Mouse (Mus musculus): ENCODE results near the gene Cdh23. TPM values are rescaled to one million over a fixed set of nuclear protein-coding genes. Genes with fewer than 3 reads are reported as not detected.

Cdh23 gene
- polyA plus RNA-seq, 1 experiment: 0.19 TPM

DNA sequence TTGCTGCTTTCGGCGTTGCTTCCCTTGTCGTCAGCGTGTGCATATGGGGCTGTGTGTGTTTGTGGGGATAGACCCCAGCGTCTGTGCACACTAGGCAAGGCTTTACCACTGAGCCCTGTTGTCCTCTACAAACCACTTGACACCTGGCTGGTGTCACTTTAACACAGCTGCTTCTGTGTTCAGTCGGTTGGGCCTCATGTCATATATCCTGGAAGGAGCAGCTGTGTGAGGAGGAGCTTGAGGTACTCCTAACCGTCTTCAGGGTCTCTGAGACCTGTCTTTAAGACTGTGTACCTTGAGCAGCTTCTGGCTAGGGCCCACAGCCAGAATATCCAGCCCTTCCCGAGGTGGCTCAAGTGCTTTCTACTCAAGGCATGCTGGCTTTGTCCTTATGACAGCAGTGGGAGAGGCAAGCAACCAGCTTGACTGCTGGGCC lies 411.6 kb downstream of the Cdh23 start:
- TF ChIP-seq FOSL1 (IDR thresholded peaks at IDR 0.05; ENCODE audit: insufficient read depth, low read length, poor library complexity, severe bottlenecking) (no peak), USF1 (IDR thresholded peaks at IDR 0.05; ENCODE audit: low read depth) (no peak), MYOG (IDR thresholded peaks at IDR 0.05; ENCODE audit: control insufficient read depth, extremely low read depth, insufficient read length) (no peak), CTCF (IDR thresholded peaks at IDR 0.05; ENCODE audit: control insufficient read depth, insufficient read depth, insufficient read length) (no peak), CEBPB (IDR thresholded peaks at IDR 0.05; ENCODE audit: low read depth) (no peak), MAX (IDR thresholded peaks at IDR 0.05) (no peak), MYOD1 (IDR thresholded peaks at IDR 0.05; ENCODE audit: control insufficient read depth, insufficient read length, low read depth) (no peak)
- no peaks in the 10 kb centered on the region for H3K27me3 ChIP-seq (ENCODE audit: control insufficient read depth, insufficient read depth, insufficient read length)

DNA sequence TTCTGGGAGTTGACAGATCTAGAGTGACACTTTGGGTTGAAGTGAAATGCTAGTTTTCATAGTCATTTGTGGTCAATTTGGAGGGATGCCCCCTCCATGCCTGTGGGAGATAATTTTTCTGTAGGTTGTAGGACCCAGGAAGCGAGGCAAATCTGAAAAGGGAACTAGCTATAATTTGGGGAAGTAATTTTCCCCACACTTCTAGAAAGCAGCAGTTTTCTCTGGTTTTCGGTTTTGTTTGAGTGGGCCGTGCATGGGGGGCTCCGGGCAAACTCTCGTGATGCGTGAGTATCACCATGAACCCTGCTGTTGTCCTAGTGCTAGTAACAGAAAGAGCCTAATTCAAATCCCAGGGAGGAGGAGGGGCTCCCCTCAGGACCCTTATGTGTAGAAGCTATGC lies 412.0 kb downstream of the Cdh23 start:
- TF ChIP-seq MAX (IDR thresholded peaks at IDR 0.05): no peak
- no peak for TF ChIP-seq MYOD1 (IDR thresholded peaks at IDR 0.05; ENCODE audit: control insufficient read depth, insufficient read length, low read depth)
- no peak for TF ChIP-seq CTCF (IDR thresholded peaks at IDR 0.05; ENCODE audit: control insufficient read depth, insufficient read depth, insufficient read length)
- TF ChIP-seq MYOG (IDR thresholded peaks at IDR 0.05; ENCODE audit: control insufficient read depth, extremely low read depth, insufficient read length): no peak
- Histone ChIP-seq H3K27me3 (ENCODE audit: control insufficient read depth, insufficient read depth, insufficient read length) (no peaks in the 10 kb centered on the region), H3K79me3 (ENCODE audit: low read depth) (peaks cover 98% of the 10 kb centered on the region), H3ac (ENCODE audit: control insufficient read depth, insufficient read length, low read depth) (no peak overlapping the region), H3K79me2 (ENCODE audit: control insufficient read depth, insufficient read depth) (peaks cover 100% of the 10 kb centered on the region), H3K36me3 (ENCODE audit: control insufficient read depth, insufficient read depth) (peaks cover 24% of the 10 kb centered on the region), H3K4me3 (ENCODE audit: insufficient read depth, poor library complexity, severe bottlenecking) (no peak overlapping the region)

More for the DNA sequence above, 411.6 kb downstream of the Cdh23 start:
- H3K79me3 ChIP-seq (ENCODE audit: low read depth): peaks cover 98% of the 10 kb centered on the region
- no peak overlapping the region for H3K4me3 ChIP-seq (ENCODE audit: insufficient read depth, poor library complexity, severe bottlenecking)
- peaks cover 24% of the 10 kb centered on the region for H3K36me3 ChIP-seq (ENCODE audit: control insufficient read depth, insufficient read depth)
- peaks cover 100% of the 10 kb centered on the region for H3K79me2 ChIP-seq (ENCODE audit: control insufficient read depth, insufficient read depth)
- H3ac ChIP-seq (ENCODE audit: control insufficient read depth, insufficient read length, low read depth): no peak overlapping the region

DNA sequence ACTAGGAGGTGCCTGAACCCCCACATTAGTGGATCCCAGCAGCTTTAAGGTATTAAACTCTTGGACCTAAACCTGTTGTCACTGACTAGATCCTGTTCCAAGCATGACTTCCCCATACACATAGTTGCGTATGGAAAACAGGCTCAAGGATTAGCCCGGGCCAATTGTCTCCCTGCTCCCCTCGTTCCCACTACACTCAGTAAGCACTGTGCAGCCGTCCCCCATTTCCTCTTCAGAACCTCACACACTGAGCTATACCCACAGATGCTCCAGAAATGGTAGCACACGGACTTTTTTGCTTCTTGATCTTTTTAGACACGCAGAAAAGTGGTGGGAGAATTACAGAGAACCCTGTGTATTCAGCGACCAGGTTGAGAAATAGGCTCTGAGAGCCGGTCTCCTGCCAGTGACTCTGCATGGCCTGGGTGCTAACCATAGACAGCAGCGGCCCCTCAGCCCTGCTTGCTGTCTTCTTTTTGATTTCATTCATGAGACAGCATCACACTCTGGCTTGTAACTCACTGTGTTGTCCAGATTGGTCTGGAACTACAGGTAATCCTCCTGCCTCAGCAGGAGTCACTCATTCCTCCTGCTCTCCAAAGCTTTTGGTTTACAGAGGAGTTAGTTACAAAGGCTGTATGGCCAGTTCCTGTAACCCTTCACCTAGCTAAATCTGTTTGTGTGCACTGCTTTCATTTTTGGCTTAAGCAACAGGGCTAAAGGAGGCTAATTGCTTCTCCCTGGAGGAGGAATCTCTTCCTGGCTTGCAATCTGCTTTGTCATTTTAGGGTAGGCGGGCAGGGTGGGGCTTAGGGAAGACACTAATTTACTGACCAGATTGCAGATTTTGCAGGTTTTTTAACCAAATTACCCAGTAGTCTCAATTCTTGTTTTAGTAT lies 413.9 kb downstream of the Cdh23 start:
- H3K36me3 ChIP-seq (ENCODE audit: control insufficient read depth, insufficient read depth): peaks cover 27% of the 10 kb centered on the region
- H3K4me3 ChIP-seq (ENCODE audit: insufficient read depth, poor library complexity, severe bottlenecking): no peak overlapping the region
- H3ac ChIP-seq (ENCODE audit: control insufficient read depth, insufficient read length, low read depth): no peak overlapping the region
- H3K27me3 ChIP-seq (ENCODE audit: control insufficient read depth, insufficient read depth, insufficient read length): no peaks in the 10 kb centered on the region
- TF ChIP-seq FOSL1 (IDR thresholded peaks at IDR 0.05; ENCODE audit: insufficient read depth, low read length, poor library complexity, severe bottlenecking) (no peak), MYOD1 (IDR thresholded peaks at IDR 0.05; ENCODE audit: control insufficient read depth, insufficient read length, low read depth) (no peak), USF1 (IDR thresholded peaks at IDR 0.05; ENCODE audit: low read depth) (no peak), MYOG (IDR thresholded peaks at IDR 0.05; ENCODE audit: control insufficient read depth, extremely low read depth, insufficient read length) (no peak), CTCF (IDR thresholded peaks at IDR 0.05; ENCODE audit: control insufficient read depth, insufficient read depth, insufficient read length) (no peak)
- H3K79me2 ChIP-seq (ENCODE audit: control insufficient read depth, insufficient read depth): peaks cover 100% of the 10 kb centered on the region
- peaks cover 95% of the 10 kb centered on the region for H3K79me3 ChIP-seq (ENCODE audit: low read depth)

DNA sequence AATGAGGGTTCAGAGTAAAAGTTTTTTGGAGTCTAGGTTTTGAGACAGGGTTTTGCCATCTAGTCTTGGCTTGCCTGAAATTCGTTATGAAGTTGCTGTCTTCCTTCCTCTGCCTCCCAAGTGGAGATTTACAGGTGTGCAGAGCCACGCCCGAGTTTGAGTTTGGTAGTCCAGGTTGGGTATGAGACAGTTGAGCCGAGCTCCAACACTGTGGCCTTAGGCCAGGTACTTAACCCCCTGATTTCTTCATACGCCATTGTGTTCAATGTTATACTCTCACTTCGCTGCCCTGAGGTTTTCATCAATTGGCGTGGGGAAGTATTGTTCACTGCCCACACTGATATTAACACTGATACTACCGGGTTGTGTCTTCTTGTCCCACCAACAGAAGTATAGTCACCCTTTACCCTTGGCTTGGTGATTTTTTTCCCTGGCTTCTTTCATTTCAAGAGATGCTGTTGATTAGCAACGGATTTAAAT lies 414.7 kb downstream of the Cdh23 start:
- TF ChIP-seq USF1 (IDR thresholded peaks at IDR 0.05; ENCODE audit: low read depth): no peak
- TF ChIP-seq MYOD1 (IDR thresholded peaks at IDR 0.05; ENCODE audit: control insufficient read depth, insufficient read length, low read depth): no peak
- no peak for TF ChIP-seq CTCF (IDR thresholded peaks at IDR 0.05; ENCODE audit: control insufficient read depth, insufficient read depth, insufficient read length)
- TF ChIP-seq CEBPB (IDR thresholded peaks at IDR 0.05; ENCODE audit: low read depth): no peak
- TF ChIP-seq FOSL1 (IDR thresholded peaks at IDR 0.05; ENCODE audit: insufficient read depth, low read length, poor library complexity, severe bottlenecking): no peak
- TF ChIP-seq MYOG (IDR thresholded peaks at IDR 0.05; ENCODE audit: control insufficient read depth, extremely low read depth, insufficient read length): no peak
- TF ChIP-seq MAX (IDR thresholded peaks at IDR 0.05): no peak
- peaks cover 93% of the 10 kb centered on the region for H3K79me2 ChIP-seq (ENCODE audit: control insufficient read depth, insufficient read depth)
- H3K79me3 ChIP-seq (ENCODE audit: low read depth): peaks cover 88% of the 10 kb centered on the region
- peaks cover 27% of the 10 kb centered on the region for H3K36me3 ChIP-seq (ENCODE audit: control insufficient read depth, insufficient read depth)
- no peak overlapping the region for H3K4me3 ChIP-seq (ENCODE audit: insufficient read depth, poor library complexity, severe bottlenecking)
- no peaks in the 10 kb centered on the region for H3K27me3 ChIP-seq (ENCODE audit: control insufficient read depth, insufficient read depth, insufficient read length)
- no peak overlapping the region for H3ac ChIP-seq (ENCODE audit: control insufficient read depth, insufficient read length, low read depth)

DNA sequence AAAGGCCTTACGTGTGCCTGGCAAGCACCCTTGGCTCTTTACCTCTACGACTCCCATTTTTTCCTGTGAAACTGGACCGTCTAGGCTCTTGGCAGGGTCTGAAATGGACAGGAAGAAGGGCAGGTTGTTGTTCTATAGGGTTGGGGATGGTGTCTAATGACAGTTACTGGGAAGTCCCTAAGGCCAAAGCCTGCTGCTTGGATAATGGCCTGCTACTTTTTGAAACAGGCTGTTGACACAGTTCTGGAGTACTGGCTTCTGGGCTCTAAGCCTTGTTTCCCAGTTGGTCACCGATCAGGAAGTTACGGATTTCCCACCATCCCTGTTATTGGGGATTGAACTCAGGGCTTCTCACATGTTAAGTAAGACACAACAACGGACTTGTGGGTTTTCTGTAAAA lies 415.9 kb downstream of the Cdh23 start:
- no peak for TF ChIP-seq MYOD1 (IDR thresholded peaks at IDR 0.05; ENCODE audit: control insufficient read depth, insufficient read length, low read depth)
- no peak for TF ChIP-seq MAX (IDR thresholded peaks at IDR 0.05)
- no peak for TF ChIP-seq MYOG (IDR thresholded peaks at IDR 0.05; ENCODE audit: control insufficient read depth, extremely low read depth, insufficient read length)
- no peak for TF ChIP-seq USF1 (IDR thresholded peaks at IDR 0.05; ENCODE audit: low read depth)
- no peak for TF ChIP-seq FOSL1 (IDR thresholded peaks at IDR 0.05; ENCODE audit: insufficient read depth, low read length, poor library complexity, severe bottlenecking)
- no peak for TF ChIP-seq CEBPB (IDR thresholded peaks at IDR 0.05; ENCODE audit: low read depth)
- TF ChIP-seq CTCF (IDR thresholded peaks at IDR 0.05; ENCODE audit: control insufficient read depth, insufficient read depth, insufficient read length): no peak
- Histone ChIP-seq H3K79me3 (ENCODE audit: low read depth) (peaks cover 76% of the 10 kb centered on the region), H3K36me3 (ENCODE audit: control insufficient read depth, insufficient read depth) (peaks cover 21% of the 10 kb centered on the region), H3K27me3 (ENCODE audit: control insufficient read depth, insufficient read depth, insufficient read length) (no peaks in the 10 kb centered on the region), H3ac (ENCODE audit: control insufficient read depth, insufficient read length, low read depth) (no peak overlapping the region), H3K79me2 (ENCODE audit: control insufficient read depth, insufficient read depth) (peaks cover 80% of the 10 kb centered on the region), H3K4me3 (ENCODE audit: insufficient read depth, poor library complexity, severe bottlenecking) (no peak overlapping the region)

Measured in C2C12 (cell line).